Mouse (Mus musculus): Measurements from ENCODE around the gene Pde10a.

- TF ChIP-seq CTCF (IDR thresholded peaks at IDR 0.05; ENCODE audit: extremely low read depth, insufficient read depth, insufficient read length, insufficient replicate concordance) (no peak), POLR2A (IDR thresholded peaks at IDR 0.05; ENCODE audit: low read depth, low read length) (no peak)
These were observed 274.8 kb downstream of the Pde10a start for GRCm38 (mm10) chr17:8799914-8800420.
